Mouse (Mus musculus) left cerebral cortex, adult 11 months (tissue): Measurements from ENCODE around the gene Pcp4l1.
A peak's percentile ranks its signal among the peaks of the same experiment; 100 is the strongest.
"Not testable (repeated sequence)": the region's sequence is repeated elsewhere in the genome, so short reads cannot be mapped to it uniquely, and the experiment has no call there.

Experiments used
- DNase-seq: peaks from one replicate; pipeline ENCODE4 v3.0.0; 2022; ENCODE audit warnings: low spot score

Pcp4l1 gene

DNA sequence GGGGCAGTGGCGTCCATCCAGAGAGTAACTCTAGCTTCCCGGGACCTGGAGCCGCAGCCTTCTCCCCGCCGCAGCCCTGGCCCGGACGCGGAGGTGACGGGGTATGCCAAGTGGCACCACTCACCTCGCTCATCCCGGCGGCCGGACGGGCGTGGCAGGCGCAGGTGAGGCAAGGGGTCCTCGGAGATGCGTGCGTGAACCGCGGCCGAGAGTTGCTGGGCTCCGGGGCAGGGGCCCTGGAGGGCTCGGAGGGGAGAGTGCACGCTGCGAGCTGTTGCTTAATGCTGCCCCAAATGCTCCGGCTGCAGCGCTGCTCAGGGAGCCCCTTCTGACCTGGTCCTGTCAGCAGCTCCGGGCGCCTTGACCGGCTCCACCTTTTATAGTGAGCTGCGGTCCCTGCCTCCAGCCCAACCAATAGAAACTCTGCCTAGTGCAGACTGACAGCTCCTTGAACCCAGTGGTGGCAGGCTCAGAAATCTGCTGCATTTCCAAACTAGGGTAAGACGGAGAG, at the start of gene Pcp4l1:
Gene Pcp4l1, minus strand, starts transcription at position 382 of the 511 bp plus-strand sequence.
- DNase-seq: peak; percentile 66

DNA sequence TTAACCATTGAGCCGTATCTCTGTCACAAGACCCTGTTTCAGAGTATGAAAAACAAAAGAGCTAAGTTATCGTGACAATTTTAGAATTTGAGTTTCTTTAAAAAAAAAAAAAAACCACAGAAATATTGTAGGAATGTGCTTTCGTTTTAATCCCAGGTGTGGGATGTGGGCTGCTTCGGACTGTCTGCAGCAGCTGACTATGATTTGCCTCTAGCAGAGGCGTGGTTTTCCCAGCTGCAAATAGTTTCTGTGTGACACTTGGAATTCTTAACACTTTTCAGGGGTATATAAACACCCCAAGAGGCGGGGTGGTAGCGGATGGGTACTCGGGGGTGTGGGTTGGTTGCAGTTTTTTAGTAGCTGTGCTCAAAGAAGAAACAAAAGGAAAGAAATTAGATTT, 49.3 kb upstream of the Pcp4l1 start:
- DNase-seq: no peak

DNA sequence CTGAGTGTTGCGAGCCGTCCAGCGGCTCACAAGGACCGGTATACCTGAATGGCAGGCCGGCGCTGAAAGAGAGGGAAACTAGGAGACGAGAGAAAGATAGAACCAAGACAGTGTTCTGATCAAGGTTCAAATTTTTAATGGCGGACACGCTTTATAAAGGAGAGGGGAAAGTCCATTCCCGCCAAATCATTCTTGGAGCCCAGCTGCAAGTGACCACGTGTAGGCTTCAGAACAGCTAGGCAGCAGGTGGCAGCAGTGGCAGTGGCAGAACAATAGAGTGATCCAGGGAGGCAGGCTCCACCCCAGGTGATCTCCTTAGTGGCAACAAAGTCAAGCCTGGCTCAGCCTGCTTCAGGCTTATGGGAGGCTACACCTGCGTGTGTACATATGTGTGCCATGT, 45.9 kb upstream of the Pcp4l1 start:
- not testable (repeated sequence) for DNase-seq

DNA sequence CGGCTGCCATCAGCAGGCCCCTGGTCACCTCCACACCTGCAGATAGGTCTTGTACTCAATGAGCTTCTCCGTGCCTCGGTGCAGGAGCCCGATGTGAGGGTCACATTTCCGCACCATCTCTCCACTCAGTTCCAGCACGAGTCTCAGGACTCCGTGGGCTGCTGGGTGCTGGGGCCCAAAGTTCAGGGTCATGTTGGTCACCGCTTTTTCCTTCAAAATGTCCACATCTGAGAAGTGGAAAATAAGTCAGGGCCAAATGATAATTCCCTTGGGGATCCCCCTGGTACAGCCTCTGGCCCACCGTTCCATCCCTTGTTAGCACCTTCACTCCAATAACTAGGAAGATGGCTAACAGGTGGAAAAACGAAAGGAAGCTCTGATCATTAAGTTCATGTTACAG, 44.8 kb upstream of the Pcp4l1 start:
- DNase-seq: no peak

DNA sequence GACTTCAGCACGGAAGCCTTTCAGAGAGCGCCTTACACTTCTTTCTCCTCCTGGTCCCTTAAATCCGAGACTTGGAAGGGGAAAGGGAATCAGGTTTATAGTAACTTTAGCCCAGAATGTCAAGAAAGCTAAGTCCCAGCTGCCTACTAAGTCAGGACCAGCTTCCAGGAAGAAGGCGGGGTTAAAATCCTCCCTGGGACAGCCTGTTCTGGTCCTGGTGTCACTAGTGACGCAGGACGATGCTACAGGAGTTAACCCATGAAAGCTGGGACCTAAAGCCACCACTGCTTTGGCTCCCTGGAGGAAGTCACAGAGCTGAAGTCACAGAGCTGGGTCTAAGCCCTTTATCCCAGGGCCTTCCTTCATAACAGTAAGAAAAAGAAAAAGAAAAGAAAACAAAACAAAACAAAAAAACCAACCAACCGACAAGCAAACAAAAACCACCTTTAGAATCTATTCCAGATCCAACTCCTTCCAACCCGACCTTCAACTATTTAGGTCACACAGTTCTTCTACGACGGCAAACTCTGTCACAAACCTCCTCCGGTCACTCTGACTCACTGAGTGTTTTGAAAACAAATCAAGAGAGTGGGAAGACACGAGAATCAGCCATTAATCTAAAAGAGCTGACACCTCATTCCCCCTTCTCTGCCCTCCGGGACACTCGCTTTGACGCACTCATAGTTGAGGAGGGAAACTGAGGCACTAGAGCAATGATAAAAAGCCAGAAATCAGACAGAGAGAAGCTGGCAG, 44.1 kb upstream of the Pcp4l1 start:
- no peak for DNase-seq

DNA sequence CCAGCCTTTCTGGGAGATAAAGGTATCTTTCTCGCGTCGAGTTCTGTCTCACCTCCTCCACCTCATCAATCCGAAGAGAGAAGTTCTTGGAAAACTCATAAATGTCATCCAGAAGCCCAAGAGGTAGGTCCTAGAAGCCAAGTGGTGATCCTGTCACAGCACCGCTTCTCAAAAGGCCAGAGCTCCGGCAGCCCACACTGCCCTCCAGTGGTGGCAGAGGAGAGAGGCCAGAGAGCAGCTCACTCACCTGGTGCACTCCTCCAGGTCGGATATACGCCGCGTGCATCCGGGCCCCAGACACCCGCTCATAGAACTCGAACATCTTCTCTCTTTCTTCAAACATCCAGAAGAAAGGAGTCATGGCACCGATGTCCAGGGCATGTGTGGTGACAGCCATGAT, 42.4 kb upstream of the Pcp4l1 start:
- DNase-seq: no peak

DNA sequence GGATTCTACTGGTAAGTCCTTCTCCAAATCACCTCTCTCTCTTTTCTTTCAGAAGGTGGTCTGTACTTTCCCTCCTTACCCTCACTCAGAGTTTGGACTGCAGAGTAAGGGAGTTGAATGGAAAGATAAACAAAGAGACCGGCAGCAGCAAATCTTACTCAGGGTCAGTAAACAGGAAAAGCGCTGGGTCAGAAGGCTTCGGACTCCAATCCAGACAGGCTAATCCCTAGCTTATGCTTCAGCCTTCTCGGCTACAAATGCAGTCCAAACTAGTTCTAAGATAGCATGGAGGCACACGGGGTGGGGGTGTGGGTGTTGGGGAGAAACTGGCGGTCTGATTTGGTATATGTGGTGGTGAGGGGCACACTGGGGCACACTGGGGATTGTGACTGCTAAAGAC, 41.4 kb upstream of the Pcp4l1 start:
- no peak for DNase-seq

DNA sequence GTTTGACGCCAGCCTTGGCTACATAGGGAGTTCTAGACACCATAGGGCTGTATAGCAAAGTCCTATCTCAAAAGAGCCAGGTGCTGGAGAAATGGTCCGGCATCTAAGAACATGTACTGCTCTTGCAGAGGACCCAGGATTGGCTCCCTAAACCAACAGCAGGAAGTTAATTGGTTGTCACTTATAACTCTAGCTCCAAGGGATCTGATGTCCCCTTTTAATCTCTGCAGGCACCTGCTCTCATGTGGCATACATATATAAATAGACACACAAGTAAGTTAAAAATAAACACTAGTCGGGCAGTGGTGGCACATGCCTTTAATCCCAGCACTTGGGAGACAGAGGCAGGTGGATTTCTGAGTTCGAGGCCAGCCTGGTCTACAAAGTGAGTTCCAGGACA, 39.7 kb upstream of the Pcp4l1 start:
- no peak for DNase-seq

DNA sequence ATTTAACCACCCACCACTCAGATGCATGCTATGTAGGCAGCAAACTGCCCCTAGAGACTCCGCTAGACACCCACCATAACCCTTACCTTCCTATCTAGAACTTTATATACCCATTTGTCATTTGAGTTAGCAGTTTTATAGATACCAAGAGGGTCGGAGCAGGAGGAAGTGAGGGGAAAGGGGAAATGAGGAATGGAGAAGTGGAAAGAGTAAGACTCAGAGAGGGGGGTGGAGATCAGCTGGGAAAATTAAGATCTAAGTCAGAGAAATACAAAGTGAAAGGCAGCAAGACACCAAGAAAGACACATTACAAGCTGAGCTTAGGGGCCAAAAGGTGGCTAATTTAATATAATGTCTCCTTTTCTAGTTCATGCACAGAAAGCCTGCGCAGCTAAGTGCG, 38.5 kb upstream of the Pcp4l1 start:
- no peak for DNase-seq

DNA sequence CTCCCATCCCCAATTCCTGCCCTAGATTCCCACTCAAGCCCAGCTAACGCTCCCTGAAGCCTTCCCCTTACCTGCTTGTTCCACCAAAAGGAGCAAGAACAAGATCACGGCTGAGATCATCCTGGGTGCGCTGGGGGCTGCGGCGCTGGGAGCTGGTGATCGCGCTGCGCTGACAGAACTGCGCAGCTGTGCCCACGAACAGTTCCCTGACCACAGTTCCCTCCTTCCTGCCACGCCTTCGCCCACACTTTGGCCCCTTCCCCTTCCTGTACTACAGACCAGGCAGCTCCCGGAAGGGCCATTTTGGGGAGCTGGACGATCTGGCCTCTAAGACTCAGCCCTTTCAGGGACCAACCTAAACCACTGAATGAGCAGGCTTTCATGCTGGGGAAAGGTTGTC, 38.1 kb upstream of the Pcp4l1 start, which contains the start of gene Fcer1g:
Gene Fcer1g, minus strand, starts transcription at position 240 of the 400 bp plus-strand sequence.
- DNase-seq: no peak

DNA sequence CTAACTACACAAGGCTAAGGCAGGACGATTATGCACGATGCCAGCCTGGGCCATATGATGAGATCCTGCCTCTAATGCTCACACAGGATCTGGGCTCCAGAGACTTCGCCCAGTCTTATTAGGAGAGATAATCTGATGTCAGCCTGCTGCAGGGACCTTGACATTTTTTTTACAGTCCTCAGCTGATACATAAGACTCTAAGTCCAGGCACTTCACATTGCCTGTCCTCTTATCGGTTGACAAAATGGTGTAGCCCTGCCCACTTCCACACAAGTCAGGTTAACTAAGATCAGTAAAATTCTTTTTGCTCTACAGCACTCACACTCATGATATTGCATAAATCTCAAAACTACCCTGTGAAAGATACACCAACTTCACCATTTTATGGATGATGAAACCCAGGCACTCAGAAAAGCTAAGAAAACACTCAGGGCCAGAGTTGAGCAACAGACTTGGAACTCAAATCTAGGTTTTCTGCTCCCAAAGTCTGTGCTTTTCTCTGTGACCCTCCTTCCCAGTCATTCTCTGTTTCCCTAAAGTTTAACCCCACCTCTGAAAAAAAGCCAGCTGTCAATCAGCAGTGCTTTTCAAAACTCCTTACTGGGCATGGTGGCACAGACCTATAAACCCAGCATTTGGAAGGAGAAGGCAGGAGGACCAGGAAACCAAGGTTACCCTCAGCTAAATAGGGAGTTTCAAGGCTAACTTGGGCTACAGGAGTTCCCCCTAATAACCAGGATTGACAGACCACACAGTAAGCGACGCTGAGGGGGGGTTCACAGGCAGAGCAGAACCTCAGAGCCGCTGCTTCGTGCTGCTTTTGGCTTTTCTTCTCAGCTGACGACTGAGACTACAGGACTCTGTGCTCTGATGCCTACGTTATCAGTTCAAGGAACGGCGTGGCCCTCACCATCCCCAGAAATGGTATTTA, 37.0 kb upstream of the Pcp4l1 start:
- DNase-seq: no peak

DNA sequence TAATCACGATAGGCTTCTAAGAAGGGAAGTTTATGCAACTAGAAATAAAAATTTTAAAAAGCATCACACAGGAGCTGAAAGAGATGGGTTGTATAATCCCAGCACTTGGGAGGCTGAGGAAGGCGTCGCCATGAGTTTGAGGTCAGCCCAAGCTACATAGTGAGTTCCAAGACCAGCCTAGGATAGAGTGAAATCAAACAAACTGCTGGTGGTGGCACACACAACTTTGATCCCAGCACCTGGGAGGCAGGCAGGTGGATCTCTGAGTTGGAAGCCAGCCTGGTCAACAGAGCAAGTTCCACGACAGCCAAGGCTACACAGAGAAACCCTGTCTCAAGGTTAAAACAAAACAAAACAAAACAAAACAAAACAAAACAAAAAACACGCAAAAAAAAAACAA, 36.3 kb upstream of the Pcp4l1 start:
- no peak for DNase-seq

DNA sequence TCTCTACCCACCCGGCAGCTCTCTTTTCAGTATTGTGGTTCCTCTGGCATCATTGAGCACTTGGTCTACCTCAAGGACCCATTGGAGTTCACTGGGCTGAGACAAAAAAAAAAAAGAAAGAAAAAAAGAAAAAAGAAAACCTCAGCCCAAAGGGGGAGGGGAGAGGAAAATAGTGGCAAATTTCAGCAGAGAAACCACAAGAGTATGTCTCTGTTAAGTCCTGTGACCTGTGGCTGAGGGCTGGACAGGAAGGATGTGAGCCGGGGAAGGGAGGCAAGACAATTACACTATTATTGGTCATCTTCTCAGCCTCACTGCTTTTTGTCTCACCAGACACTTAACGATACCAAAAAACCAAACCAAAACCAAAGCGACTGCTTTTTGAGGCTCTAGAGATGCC, 35.8 kb upstream of the Pcp4l1 start:
- DNase-seq: no peak

DNA sequence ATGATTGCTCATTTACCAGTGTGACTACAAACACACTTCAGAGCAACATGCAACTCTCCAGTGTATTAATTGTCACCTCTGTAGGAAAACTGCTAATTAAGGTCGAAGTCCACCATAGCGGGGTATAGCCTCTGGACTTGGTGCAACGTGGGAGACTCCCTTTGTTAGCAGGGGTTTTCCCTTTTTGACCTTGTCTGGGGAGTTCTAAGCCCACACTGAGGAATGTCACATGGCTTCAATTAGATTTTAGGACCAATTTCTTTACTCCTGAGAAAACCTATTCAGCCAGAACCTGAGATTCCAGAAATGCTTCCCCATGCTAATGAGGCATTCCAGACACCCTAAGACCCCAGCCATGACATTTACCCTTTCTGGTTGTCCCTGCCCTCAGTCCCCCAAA, 34.1 kb upstream of the Pcp4l1 start:
- DNase-seq: no peak

DNA sequence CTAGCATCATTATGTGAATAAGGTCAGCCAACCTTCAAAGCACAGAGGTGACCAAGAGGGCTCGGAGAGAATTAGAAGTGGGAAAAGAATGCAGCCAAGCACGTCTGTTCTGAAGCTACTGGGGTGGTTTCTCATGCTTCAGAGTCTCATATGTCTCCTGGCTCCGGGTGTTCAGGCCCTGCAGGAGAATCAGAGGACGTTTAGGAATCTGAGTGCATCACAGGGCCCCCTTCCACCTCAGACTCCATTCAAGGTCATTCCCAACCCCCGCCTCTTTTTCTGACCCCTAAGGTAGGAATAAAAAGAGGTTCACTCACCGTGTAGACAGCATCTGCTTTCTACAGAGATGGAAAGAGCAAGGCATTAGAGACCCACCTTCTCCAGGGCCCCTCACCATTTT, 33.7 kb upstream of the Pcp4l1 start:
- no peak for DNase-seq

DNA sequence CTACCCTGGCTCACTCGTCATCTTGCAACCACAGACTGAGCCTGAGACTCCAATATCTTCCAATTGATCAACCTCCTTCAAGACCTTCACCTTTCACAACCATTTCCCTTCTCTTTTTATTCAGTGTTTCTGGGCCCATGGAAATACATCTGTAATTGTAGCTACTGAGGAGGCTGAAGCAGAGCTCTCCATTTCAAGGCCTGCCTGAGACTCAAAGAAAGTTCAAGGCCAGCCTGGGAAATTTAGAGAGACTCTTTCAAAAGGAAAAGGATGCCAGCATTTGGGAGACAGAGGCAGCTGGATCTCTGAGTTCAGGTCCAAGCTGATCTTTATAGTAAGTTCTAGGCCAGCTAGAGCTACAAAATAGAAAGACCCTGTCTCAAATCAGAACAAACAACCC, 31.8 kb upstream of the Pcp4l1 start:
- DNase-seq: no peak

DNA sequence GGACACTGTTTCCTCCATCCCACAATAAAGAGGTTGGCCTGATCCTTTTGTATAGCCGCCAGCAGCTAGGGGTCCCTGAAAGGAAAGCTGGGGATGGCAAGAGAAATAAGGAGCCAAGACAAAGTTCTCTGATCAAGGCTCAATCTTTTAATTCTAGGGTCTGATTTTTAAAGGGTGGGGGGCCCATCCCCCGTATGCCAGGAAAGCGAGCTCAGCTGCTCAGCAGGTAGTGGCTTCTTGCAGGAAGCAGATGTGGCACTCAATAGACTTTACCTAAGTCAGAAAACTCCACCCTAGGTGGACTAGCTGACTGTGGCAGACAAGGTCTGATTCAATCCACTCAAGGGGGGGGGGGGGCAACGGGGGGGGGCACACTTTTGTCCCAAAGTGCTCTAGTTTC, 30.7 kb upstream of the Pcp4l1 start:
- DNase-seq: no peak

DNA sequence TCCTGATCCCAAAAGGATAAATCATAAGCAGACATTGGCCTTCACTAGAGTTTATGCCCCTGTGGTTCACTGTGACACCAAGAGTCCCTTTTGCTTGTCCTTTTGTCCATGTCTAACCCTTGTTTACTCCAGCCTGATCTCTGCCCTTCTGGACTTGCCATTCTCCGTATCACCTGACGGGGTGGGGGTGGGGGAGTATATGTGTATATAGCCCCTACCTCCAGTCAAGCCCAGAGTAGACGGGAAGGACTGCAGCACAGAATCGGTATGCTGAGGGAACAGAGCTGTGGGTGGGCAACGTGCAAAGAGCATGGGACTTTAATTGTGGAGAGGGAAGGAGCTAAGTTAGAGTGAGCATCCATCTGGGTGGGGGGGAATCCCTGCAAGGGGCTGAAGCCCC, 28.8 kb upstream of the Pcp4l1 start, which contains the start of gene Apoa2:
Gene Apoa2, plus strand, starts transcription at position 198 of the 400 bp plus-strand sequence.
- DNase-seq: no peak

DNA sequence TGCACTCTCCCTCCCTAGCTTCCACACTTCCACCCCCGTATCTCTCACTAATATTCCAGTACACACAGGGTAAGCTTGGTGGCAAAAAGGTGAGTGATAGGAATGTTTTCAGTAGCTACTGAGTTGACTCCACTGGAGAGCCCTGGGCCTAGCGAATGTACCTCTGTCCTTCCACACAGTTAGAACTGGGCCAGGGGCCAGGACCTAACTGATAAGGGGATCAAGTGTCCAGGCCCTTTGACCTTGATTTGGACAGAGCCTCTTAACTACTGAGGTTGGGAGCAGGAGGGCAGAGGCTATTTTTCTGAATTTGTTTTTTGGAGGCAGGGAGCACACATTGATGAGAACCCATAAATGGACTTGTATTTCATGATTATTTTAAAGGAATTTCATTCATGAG, 27.7 kb upstream of the Pcp4l1 start:
- DNase-seq: no peak

DNA sequence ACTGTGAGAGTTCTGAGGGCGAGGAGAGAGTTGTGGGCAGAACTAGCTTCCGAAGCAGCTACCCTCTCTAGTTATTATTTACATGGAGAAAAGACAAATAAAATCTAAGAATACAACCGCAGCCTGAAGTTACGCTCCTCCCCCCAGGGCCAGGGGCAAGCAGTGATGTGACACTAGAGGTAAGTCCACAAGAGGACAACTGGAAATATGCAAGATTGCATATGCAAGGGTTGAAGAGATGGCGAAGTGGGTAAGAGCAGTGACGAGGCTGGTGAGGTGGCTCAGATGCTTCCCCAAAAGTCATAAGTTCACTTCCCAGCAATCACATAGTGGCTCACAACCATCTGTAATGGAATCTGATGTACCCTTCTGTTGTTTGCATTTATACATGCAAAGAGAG, 27.1 kb upstream of the Pcp4l1 start:
- DNase-seq: no peak

DNA sequence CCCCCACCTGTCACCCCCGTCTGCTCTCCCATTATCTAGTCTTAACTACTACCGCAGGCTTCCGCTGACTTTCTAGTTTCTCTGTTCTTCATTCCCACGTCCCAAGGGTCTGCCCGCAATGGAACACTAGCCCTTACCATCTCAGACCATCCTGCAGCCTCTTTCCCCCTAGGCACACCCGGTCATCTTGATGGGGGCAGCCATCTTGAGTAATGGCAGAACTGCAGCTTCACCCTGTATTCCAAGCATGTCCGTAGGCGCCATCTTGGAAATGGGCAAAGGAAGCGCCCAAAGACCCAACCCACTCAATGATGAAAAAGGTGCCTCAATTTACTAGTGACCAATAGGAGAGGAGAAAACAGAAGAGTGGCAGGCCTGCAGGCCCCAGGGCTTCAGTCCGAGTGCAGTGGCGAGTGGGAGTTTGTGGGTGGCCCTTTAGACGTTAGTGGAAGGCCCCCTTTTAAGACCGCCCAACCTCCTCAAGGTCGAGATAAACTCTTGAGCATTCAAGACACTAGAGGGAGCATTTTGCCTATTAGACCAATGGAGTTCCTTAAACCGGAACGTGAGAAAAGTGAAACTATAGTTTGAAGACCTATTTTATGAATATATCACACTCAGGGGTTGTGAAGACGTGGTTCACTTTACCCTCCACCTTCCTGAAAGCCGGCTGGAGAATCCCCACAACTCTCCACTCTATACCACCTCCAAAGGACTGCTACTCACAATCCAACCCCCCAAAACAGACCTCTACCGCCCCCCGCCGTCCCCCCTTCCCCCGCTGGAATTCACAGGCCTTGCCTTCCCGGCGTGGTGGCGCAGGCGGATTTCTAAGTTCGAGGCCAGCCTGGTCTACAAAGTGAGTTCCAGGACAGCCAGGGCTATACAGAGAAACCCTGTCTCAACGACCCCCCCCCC, 26.4 kb upstream of the Pcp4l1 start, which contains the start of gene Tomm40l:
Gene Tomm40l, minus strand, starts transcription at position 277 of the 918 bp plus-strand sequence.
- peak; percentile 97 for DNase-seq
